Mouse (Mus musculus): ENCODE data around the gene Srp54c. TPM values are rescaled to one million over a fixed set of nuclear protein-coding genes. Genes with fewer than 3 reads are reported as not detected.

The Srp54c gene
- polyA plus RNA-seq, 1 experiment from 2014 or later, result 80.3 TPM

GRCm38 (mm10) chr12:55299336-55299735, 69.4 kb downstream of the Srp54c start, which contains the start of gene 1110008L16Rik:
Gene 1110008L16Rik, plus strand, starts transcription at chr12:55299577.
- ATAC-seq (ENCODE audit: low FRiP score, low read depth), result no peak
- no peak within 1 kb of the TSS for H3K27ac ChIP-seq
- peaks cover 46% of the 10 kb centered on the region for H3K36me3 ChIP-seq
- H3K4me1 ChIP-seq, result peaks cover 27% of the 10 kb centered on the region
- peak within 1 kb of the TSS; percentile 2; the same call in 1 of the 2 replicates for H3K9ac ChIP-seq
- WGBS, result 78% methylated on average over 5 of the region's 5 CpGs
- no peaks in the 10 kb centered on the region for H3K9me3 ChIP-seq
- H3K4me2 ChIP-seq (replicated peaks), result no peak within 1 kb of the TSS
- no peaks in the 10 kb centered on the region for H3K27me3 ChIP-seq
- H3K4me3 ChIP-seq, result no peak within 1 kb of the TSS

- WGBS, result 82% methylated on average over 3 of the region's 3 CpGs
- peak overlapping the region; percentile 73 for H3K4me2 ChIP-seq (replicated peaks)
- ATAC-seq (ENCODE audit: low FRiP score, low read depth), result no peak
- H3K9ac ChIP-seq, result no peak overlapping the region
- H3K36me3 ChIP-seq, result peaks cover 33% of the 10 kb centered on the region
- no peaks in the 10 kb centered on the region for H3K27me3 ChIP-seq
- peaks cover 27% of the 10 kb centered on the region for H3K4me1 ChIP-seq
- H3K4me3 ChIP-seq, result peak overlapping the region; percentile 63
- no peak overlapping the region for H3K27ac ChIP-seq
- H3K9me3 ChIP-seq, result no peaks in the 10 kb centered on the region
Measured at GRCm38 (mm10) chr12:55300820-55301351, 70.9 kb downstream of the Srp54c start.

- H3K4me3 ChIP-seq, result peak overlapping the region; percentile 63
- no peak for ATAC-seq (ENCODE audit: low FRiP score, low read depth)
- peaks cover 33% of the 10 kb centered on the region for H3K36me3 ChIP-seq
- no peaks in the 10 kb centered on the region for H3K27me3 ChIP-seq
- H3K9ac ChIP-seq, result peak overlapping the region; percentile 78
- WGBS, result 45% methylated on average over 11 of the region's 11 CpGs
- no peaks in the 10 kb centered on the region for H3K9me3 ChIP-seq
- peak overlapping the region; percentile 73 for H3K4me2 ChIP-seq (replicated peaks)
- H3K4me1 ChIP-seq, result peaks cover 27% of the 10 kb centered on the region
- H3K27ac ChIP-seq, result peak overlapping the region; percentile 95
Measured at GRCm38 (mm10) chr12:55301472-55302300, 71.7 kb downstream of the Srp54c start.

- Histone ChIP-seq H3K9me3 (no peaks in the 10 kb centered on the region), H3K9ac (peak within 1 kb of the TSS; percentile 78), H3K36me3 (peaks cover 27% of the 10 kb centered on the region), H3K27me3 (no peaks in the 10 kb centered on the region), H3K4me2 (replicated peaks) (peak within 1 kb of the TSS; percentile 73), H3K4me1 (peaks cover 27% of the 10 kb centered on the region), H3K4me3 (peak within 1 kb of the TSS; percentile 63), H3K27ac (peak within 1 kb of the TSS; percentile 95)
- peak; percentile 94 for ATAC-seq (ENCODE audit: low FRiP score, low read depth)
- WGBS, result under 1% methylated on average over 55 of the region's 55 CpGs
Measured at GRCm38 (mm10) chr12:55302485-55303441, 72.8 kb downstream of the Srp54c start, which contains the start of gene Ppp2r3c. Gene Ppp2r3c, minus strand, starts transcription at chr12:55302998.

- H3K4me1 ChIP-seq, result peaks cover 12% of the 10 kb centered on the region
- no peaks in the 10 kb centered on the region for H3K9me3 ChIP-seq
- H3K4me3 ChIP-seq, result no peak overlapping the region
- ATAC-seq (ENCODE audit: low FRiP score, low read depth), result no peak
- no peaks in the 10 kb centered on the region for H3K27me3 ChIP-seq
- no peak overlapping the region for H3K27ac ChIP-seq
- peaks cover 28% of the 10 kb centered on the region for H3K36me3 ChIP-seq
- 94% methylated on average over 4 of the region's 4 CpGs for WGBS
- no peak overlapping the region for H3K4me2 ChIP-seq (replicated peaks)
- H3K9ac ChIP-seq, result no peak overlapping the region
Measured at GRCm38 (mm10) chr12:55306371-55306770, 76.4 kb downstream of the Srp54c start.

GRCm38 (mm10) chr12:55307566-55307965, 77.6 kb downstream of the Srp54c start:
- H3K36me3 ChIP-seq, result peaks cover 32% of the 10 kb centered on the region
- H3K27me3 ChIP-seq, result no peaks in the 10 kb centered on the region
- no peak overlapping the region for H3K4me2 ChIP-seq (replicated peaks)
- H3K4me1 ChIP-seq, result peaks cover 7% of the 10 kb centered on the region; the same call in 1 of the 2 replicates
- H3K27ac ChIP-seq, result no peak overlapping the region
- no peak overlapping the region for H3K9ac ChIP-seq
- ATAC-seq (ENCODE audit: low FRiP score, low read depth), result no peak
- no peaks in the 10 kb centered on the region for H3K9me3 ChIP-seq
- H3K4me3 ChIP-seq, result no peak overlapping the region
- WGBS, result 87% methylated on average over 6 of the region's 6 CpGs

GRCm38 (mm10) chr12:55308731-55309130, 78.8 kb downstream of the Srp54c start:
- Histone ChIP-seq H3K9me3 (no peaks in the 10 kb centered on the region), H3K27me3 (no peaks in the 10 kb centered on the region), H3K9ac (no peak overlapping the region), H3K4me2 (replicated peaks) (no peak overlapping the region), H3K4me3 (no peak overlapping the region), H3K4me1 (peaks cover 4% of the 10 kb centered on the region; the same call in 1 of the 2 replicates), H3K36me3 (peaks cover 33% of the 10 kb centered on the region), H3K27ac (no peak overlapping the region)
- ATAC-seq (ENCODE audit: low FRiP score, low read depth), result no peak
- WGBS, result 91% methylated on average over 9 of the region's 9 CpGs

GRCm38 (mm10) chr12:55309501-55309900, 79.5 kb downstream of the Srp54c start:
- 79% methylated on average over 8 of the region's 8 CpGs for WGBS
- no peak overlapping the region for H3K27ac ChIP-seq
- no peaks in the 10 kb centered on the region for H3K9me3 ChIP-seq
- no peaks in the 10 kb centered on the region for H3K27me3 ChIP-seq
- no peak overlapping the region for H3K9ac ChIP-seq
- H3K36me3 ChIP-seq, result peaks cover 33% of the 10 kb centered on the region
- no peak overlapping the region for H3K4me2 ChIP-seq (replicated peaks)
- ATAC-seq (ENCODE audit: low FRiP score, low read depth), result no peak
- no peak overlapping the region for H3K4me3 ChIP-seq
- H3K4me1 ChIP-seq, result no peaks in the 10 kb centered on the region

- H3K36me3 ChIP-seq, result peaks cover 29% of the 10 kb centered on the region
- H3K9me3 ChIP-seq, result no peaks in the 10 kb centered on the region
- 84% methylated on average over 7 of the region's 7 CpGs for WGBS
- H3K9ac ChIP-seq, result no peak overlapping the region
- no peak for ATAC-seq (ENCODE audit: low FRiP score, low read depth)
- H3K27ac ChIP-seq, result no peak overlapping the region
- H3K27me3 ChIP-seq, result no peaks in the 10 kb centered on the region
- H3K4me3 ChIP-seq, result no peak overlapping the region
- no peak overlapping the region for H3K4me2 ChIP-seq (replicated peaks)
- no peaks in the 10 kb centered on the region for H3K4me1 ChIP-seq
Measured at GRCm38 (mm10) chr12:55311841-55312240, 81.9 kb downstream of the Srp54c start.

Measured in limb, embryonic 13.5 days (tissue).